Mouse (Mus musculus) ES-E14 (cell line): Measurements from ENCODE around the gene Dab1. TPM values are rescaled to one million over a fixed set of nuclear protein-coding genes. Genes with fewer than 3 reads are reported as not detected.

ENCODE experiments used
- DNase-seq: peaks from one replicate; pipeline ENCODE4 v3.0.0-alpha.2; 2013; ENCODE audit warnings: low read depth, low spot score
- H3K27ac ChIP-seq: 2 replicates; pipeline ENCODE4 v1.5.1; 2012; ENCODE audit warnings: low read depth, mild to moderate bottlenecking, low read length, moderate library complexity, mixed read lengths; ENCODE audit not compliant: poor library complexity, insufficient read depth, severe bottlenecking
- H3K36me3 ChIP-seq: 2 replicates; pipeline ENCODE4 v1.6.1; 2012; ENCODE audit warnings: mild to moderate bottlenecking, low read length, moderate library complexity, mixed read lengths; ENCODE audit not compliant: control insufficient read depth, poor library complexity, insufficient read depth, severe bottlenecking
- H3K4me1 ChIP-seq, 2 experiments: fragments of 150-350 bp in 1 of 2; sonication (generic) in 1 of 2; 2 replicates each; pipeline ENCODE4 v1.6.1; 2012; ENCODE audit warnings: low read length in 2 of 2, mild to moderate bottlenecking in 1 of 2, mixed read lengths in 1 of 2; ENCODE audit not compliant: control insufficient read depth in 2 of 2, insufficient read depth in 2 of 2, poor library complexity in 1 of 2
- H3K4me3 ChIP-seq, 2 experiments: fragments of 150-350 bp in 1 of 2; sonication (generic) in 1 of 2; 2 replicates each; pipeline ENCODE4 v1.5.1; 2012; ENCODE audit warnings: low read length in 2 of 2, low read depth in 1 of 2, mild to moderate bottlenecking in 1 of 2, mixed read lengths in 1 of 2; ENCODE audit not compliant: insufficient read depth in 1 of 2, poor library complexity in 1 of 2, severe bottlenecking in 1 of 2
- H3K9ac ChIP-seq: 2 replicates; pipeline ENCODE4 v1.6.1; 2012; ENCODE audit warnings: low read depth, mild to moderate bottlenecking, low read length, mixed read lengths; ENCODE audit not compliant: poor library complexity, insufficient read depth, severe bottlenecking
- H3K9me3 ChIP-seq: fragments of 150-350 bp; sonication (generic); 2 replicates; pipeline ENCODE4 v1.6.1; 2012; ENCODE audit warnings: low read depth, mild to moderate bottlenecking, low read length; ENCODE audit not compliant: control insufficient read depth, insufficient read depth
- CHD2 ChIP-seq: IDR thresholded peaks from 2 replicates; pipeline ENCODE4 v1.6.1; 2014; ENCODE audit warnings: mild to moderate bottlenecking, low read depth, low read length, inconsistent platforms
- HCFC1 ChIP-seq: IDR thresholded peaks from 2 replicates; pipeline ENCODE4 v1.6.1; 2012; ENCODE audit warnings: low read length, inconsistent platforms, borderline replicate concordance; ENCODE audit not compliant: insufficient read depth
- MAFK ChIP-seq: IDR thresholded peaks from 2 replicates; pipeline ENCODE4 v1.6.1; 2014; ENCODE audit warnings: mild to moderate bottlenecking, low read depth, low read length, inconsistent platforms; ENCODE audit not compliant: insufficient read depth
- ZC3H11A ChIP-seq: IDR thresholded peaks from 2 replicates; pipeline ENCODE4 v1.6.1; 2012; ENCODE audit warnings: low read depth, mild to moderate bottlenecking, inconsistent platforms, low read length, borderline replicate concordance
- ZNF384 ChIP-seq: IDR thresholded peaks from 2 replicates; pipeline ENCODE4 v1.6.1; 2012; ENCODE audit warnings: low read depth, low read length, inconsistent platforms
- in situ Hi-C, 2 experiments: fragments of 600-800 bp; cut with MboI; formaldehyde crosslinking; loops; one replicate each; pipeline ENCODE4 v1.15.1; 2025; ENCODE audit warnings: low sequenced_read_pairs in 2 of 2, inconsistent platforms in 1 of 2; ENCODE audit not compliant: unreplicated experiment in 2 of 2
- total RNA-seq: library from RNA; depleted of rRNA; stranded (reverse); fragments of 300-350 nt; gene quantifications from 2 replicates; pipeline ENCODE4 v1.2.3, GENCODE M21; 2012

The Dab1 gene
- total RNA-seq, 1 experiment: 7.9 TPM

- in situ Hi-C loops: no loop called here
- no peak overlapping the region for H3K4me3 ChIP-seq
- no peak for TF ChIP-seq MAFK
- TF ChIP-seq CHD2: no peak
- no peak for TF ChIP-seq HCFC1
- TF ChIP-seq ZNF384: no peak
- TF ChIP-seq ZC3H11A: no peak
- H3K36me3 ChIP-seq: no peaks in the 10 kb centered on the region
- no peak overlapping the region for H3K27ac ChIP-seq
- no peak overlapping the region for H3K9ac ChIP-seq
- H3K9me3 ChIP-seq: no peaks in the 10 kb centered on the region
- no peak for DNase-seq
- H3K4me1 ChIP-seq: no peaks in the 10 kb centered on the region
These were observed 454.8 kb downstream of the Dab1 start for GRCm38 (mm10) chr4:104073920-104074459.

GRCm38 (mm10) chr4:104077771-104078170 is 458.6 kb downstream of the Dab1 start:
- Histone ChIP-seq H3K9me3 (no peaks in the 10 kb centered on the region), H3K9ac (no peak overlapping the region), H3K27ac (no peak overlapping the region), H3K4me1 (no peaks in the 10 kb centered on the region), H3K4me3 (no peak overlapping the region), H3K36me3 (no peaks in the 10 kb centered on the region)
- no peak for TF ChIP-seq MAFK
- no peak for TF ChIP-seq ZC3H11A
- no peak for TF ChIP-seq CHD2
- no peak for TF ChIP-seq HCFC1
- no peak for TF ChIP-seq ZNF384
- DNase-seq: no peak
- in situ Hi-C loops: no loop called here

GRCm38 (mm10) chr4:104106299-104106698 is 487.1 kb downstream of the Dab1 start:
- in situ Hi-C loops: no loop called here
- no peak for DNase-seq
- no peak overlapping the region for H3K9ac ChIP-seq
- H3K27ac ChIP-seq: no peak overlapping the region
- no peaks in the 10 kb centered on the region for H3K9me3 ChIP-seq
- TF ChIP-seq ZNF384 (no peak), CHD2 (no peak), MAFK (no peak), HCFC1 (no peak), ZC3H11A (no peak)
- H3K4me3 ChIP-seq: no peak overlapping the region
- H3K36me3 ChIP-seq: no peaks in the 10 kb centered on the region
- H3K4me1 ChIP-seq: no peaks in the 10 kb centered on the region

GRCm38 (mm10) chr4:104111614-104112013 is 492.5 kb downstream of the Dab1 start:
- no peak overlapping the region for H3K9ac ChIP-seq
- H3K9me3 ChIP-seq: no peaks in the 10 kb centered on the region
- H3K4me3 ChIP-seq: no peak overlapping the region
- H3K36me3 ChIP-seq: no peaks in the 10 kb centered on the region
- in situ Hi-C loops: no loop called here
- no peak overlapping the region for H3K27ac ChIP-seq
- no peaks in the 10 kb centered on the region for H3K4me1 ChIP-seq
- no peak for TF ChIP-seq CHD2
- no peak for TF ChIP-seq ZNF384
- TF ChIP-seq ZC3H11A: no peak
- no peak for TF ChIP-seq MAFK
- TF ChIP-seq HCFC1: no peak
- no peak for DNase-seq
